Mouse (Mus musculus) mouse trophoblast stem cell (cell line): Measurements from ENCODE around the gene Thada.

Source experiments
- in situ Hi-C, 2 experiments: fragments of 300-500 bp; cut with MseI, MboI; formaldehyde crosslinking; loops; 2 replicates in 1 of 2; 3 replicates in 1 of 2; pipeline ENCODE4 v1.15.1; 2025

Gene Thada

DNA sequence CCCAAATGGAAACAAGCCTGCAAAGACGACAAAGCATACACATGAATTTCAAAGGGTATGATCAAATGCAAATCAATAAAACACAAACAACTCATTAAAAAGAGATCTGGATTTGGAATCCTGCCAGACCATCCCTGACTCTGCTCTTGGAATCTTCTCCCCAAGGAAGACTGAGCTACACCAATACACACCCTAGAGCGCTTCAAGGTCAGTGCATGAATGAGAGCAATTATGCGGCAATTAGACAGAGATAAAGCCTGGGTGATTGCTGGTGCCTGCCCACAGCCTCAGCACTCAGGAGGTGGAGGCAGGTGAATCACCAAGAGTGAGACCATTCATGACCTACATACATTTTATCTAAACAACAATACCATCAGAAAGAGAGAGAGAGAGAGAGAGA, 114.7 kb downstream of the Thada start:
- in situ Hi-C loops: no loop called here

DNA sequence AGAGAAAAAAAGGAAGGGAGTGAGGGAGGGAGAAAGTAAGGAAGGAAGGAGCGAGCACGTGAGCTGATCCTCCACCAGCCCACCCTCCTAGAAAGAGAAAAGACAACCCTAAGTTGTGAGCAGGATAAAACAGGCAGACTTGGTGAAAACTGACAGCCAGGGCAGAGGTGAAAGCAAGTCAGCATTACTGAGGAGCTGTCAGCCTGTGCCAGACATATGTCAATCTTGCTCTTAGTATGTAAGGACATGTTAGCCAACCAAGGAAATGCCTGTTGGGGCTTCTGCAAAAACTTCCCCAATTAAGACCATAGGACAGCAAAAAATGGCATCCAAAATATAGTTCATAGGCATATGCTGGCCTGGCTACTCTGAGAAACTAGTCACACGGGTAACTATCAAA, 117.1 kb downstream of the Thada start:
- in situ Hi-C loops: no loop called here

DNA sequence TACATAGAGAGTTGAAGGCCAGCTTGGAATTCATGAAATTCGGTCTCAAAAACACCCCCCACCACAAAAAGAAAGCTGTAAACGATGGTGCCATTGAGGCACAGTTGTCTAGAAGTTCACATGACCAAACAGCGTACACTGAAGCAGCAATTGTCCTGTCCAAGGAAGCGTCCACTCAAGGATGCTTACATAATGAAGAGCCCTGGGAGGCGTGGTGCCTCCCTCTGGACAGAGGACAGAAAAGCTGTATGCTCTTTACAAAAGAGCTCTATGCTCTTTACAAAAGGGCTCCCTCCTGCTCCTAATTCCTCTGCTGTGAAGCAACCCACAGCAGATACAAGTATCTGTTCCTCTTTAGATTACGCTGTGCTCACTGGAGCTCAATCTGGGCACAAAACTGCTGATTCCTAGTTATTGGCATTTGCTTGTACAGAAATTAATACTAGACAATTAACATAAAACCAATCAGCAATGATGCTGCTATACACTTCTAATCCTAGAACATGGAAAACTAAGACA, 123.6 kb downstream of the Thada start:
- in situ Hi-C loops: no loop called here

DNA sequence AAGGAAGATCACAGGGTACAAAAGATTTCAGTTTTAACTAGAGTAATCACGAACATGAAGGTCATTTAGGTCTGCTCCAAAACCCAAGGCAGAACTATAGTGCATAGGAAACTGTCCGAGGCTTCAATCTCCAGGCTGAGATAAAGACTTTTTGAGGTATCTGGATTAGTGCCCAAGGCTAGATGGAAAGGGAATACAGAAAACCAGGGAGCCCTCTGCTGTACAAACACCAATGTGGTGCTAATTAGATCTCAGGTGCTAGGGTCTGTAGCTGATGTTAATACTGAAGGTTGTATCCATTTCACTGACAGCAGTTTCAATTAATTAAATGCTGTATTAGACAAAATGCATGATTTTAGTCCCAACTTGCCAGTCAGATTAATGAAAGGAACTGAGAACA, 124.3 kb downstream of the Thada start:
- in situ Hi-C loops: no loop called here

DNA sequence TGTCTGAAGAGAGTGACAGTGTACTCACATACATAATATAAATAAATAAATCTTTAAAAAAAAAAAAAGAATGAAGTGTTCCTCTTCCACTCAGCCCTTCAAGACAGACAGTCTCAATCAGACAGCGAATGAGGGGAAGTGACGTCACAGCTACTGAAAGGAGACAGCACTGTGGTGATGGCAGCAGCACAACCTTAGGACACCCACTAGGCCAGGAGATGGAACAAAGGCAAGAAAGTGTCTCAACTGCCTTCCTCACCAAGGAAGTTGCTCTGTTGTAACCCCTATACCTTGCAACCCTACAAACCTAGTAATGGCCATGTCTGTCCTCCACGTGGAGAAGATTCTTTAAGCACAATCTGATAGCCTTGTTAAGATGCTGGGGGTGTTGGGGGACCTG, 125.4 kb downstream of the Thada start:
- in situ Hi-C loops: no loop called here

DNA sequence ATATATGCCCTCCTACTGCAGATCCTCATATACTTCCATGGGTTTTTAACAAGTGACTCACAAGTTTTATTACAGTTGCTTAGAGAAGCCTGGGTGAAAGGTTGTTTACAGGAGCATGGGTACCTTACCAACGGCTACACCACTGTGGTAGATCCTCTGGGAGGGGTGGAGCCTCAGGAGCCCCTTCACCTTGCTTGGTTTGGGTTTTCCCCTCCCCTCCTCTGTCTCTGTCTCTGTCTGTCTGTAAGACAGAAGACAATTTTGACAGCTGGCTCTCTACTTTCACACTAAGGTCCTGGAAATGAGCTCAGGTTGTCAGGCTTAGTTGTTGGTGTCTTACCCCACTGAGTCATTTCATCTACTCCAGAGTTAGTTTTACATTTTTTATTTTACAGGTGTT, 130.0 kb downstream of the Thada start:
- in situ Hi-C loops: no loop called here

DNA sequence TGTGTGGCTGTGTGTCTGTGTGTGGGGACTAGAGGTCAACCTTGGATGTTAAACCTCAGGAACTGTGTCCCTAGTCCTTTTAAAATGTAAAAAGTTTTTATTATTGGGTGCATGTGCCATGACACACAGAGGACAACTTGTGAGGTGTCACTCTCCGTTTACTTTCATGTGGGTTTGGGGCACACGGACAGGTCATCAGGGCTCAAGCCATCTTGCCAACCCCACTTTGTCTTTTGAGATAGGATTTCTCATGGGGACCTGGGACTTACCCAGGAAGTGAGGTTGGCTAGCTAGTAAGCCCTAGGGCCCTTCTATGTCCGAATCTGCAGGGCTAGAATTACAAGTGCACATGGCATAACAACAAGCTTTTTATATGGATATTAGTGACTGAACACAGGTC, 130.9 kb downstream of the Thada start:
- in situ Hi-C loops: no loop called here

DNA sequence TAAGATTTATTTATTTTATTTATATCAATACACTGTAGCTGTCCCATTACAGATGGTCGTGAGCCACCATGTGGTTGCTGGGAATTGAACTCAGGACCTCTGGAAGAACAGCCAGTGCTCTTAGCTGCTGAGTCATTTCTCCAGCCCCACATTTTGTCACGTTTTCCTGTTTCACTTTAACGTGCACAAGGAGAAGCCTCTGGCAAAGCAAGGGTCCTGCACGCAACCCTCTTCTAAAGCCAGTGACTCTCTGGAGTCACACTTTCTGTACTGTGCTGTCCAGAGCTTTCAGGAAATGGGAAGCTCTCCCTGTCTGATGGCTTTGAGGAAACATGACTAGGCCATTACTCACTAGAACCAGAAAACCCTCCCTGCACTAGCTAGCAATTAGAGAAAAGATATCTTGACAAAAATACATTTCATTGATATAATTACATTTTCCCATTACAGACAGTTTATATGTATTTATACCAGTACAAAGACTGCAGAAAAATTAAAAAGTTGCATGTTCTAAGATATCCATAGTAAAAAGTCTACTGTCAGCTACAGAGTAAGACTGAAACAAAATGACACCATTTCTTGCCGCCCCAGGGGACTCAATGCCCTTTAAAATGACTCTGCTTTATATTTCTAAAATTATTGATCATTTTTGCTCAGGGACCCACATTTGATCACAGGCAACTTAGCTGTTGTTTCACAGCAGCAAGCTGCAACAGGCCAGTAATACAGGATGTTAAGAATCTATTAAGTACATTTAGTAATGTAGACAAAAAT, 131.6 kb downstream of the Thada start:
- in situ Hi-C loops: no loop called here

DNA sequence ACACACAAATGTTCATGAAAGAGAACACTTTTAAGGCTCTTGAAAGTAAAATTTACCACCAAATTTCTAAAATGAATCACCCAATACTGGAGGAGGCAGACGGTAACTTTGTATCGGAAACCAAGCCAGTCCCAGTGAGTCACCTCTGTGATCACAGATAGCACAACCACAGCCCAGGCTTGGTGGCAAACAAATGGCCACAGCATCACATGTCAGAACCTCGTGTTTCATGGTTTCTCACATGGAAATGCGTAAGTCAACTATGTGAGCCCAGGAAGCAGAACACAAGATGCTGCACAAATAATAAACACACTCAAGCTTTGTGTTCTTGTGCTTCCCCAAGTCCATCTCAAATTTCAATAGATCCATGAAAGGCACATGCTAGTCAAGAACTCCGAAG, 133.1 kb downstream of the Thada start:
- in situ Hi-C loops: no loop called here

DNA sequence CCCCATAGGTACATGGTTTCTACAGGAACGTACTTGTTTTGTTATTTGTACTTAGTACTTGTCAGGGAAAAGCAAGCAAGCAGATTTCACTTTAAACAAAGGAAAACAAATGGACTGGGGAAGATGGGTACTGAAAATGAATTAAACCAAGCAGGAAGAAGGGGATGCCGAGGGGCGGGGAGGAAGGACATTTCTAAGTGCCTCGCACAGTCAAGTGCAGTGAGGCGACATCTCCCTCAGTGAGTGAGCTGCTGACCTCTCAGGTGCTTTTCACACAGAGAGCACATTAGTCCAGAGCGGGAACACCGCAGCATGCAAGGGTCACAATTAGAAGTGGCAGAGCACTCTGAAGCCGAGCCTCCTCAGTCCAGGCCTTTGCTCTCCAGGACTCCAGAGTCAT, 135.0 kb downstream of the Thada start:
- in situ Hi-C loops: no loop called here

DNA sequence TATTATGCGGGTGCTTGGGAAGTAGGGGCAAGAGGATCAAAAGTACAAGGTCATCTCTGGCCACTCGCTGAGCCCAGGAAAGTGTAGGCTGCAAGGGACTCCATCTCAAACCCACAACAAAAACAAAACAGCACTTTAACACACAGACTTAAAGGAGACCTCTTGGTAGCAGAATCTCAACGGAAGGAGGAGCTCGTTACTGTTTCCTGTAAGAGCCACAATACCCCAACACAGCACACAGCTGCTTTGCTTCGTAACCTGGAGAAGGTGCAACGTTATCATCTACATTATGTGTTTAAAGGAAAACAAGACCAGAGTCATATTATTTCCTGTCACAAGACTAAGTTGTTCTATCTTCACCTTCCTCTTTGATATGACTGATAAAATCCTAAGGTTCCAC, 135.5 kb downstream of the Thada start:
- in situ Hi-C loops: no loop called here

DNA sequence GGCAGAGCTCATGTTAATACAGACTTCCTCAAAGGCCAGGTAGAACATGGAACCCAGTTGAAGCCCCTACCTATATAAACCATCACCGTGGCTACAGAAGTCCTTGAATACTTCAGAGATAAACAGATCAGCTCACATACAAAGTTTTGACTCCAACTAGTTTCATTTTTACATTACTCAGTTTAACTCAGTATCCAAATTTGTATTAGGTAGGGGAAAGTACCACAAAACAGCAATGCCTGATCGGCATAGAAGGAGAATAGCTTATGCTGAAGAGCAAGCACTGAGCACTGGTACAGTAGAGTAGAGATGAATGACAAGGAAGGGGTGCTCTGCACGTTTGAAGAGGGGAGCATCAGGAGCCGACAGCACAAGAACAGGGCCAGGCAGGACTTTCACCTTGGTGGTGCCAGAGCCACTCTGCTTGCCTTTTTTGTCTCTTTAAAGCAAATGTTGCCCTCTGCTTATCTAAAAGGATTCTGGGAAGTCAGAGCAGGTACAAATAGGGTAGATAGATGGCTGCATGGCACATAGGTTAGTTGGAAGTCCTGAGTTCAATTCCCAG, 136.0 kb downstream of the Thada start:
- in situ Hi-C loops: no loop called here

DNA sequence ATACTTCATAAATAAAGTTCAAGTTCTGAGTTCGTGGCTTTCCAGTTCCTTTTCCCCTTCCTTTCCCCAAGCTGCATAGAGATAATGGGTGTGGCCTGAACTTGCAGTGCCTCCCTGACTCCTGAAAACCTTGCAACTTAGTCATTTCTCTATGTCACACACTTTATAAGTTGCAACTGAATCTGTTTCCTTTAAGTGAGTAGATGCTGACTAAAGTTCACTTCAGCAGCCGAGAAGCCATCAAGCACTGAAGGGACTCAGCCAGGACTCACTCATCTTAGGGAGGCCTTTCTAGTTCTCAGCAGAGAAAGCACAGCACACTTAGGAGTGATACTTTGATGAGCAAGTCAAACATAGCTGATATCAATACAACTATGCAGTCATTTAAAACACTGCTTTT, 137.5 kb downstream of the Thada start:
- in situ Hi-C loops: no loop called here

DNA sequence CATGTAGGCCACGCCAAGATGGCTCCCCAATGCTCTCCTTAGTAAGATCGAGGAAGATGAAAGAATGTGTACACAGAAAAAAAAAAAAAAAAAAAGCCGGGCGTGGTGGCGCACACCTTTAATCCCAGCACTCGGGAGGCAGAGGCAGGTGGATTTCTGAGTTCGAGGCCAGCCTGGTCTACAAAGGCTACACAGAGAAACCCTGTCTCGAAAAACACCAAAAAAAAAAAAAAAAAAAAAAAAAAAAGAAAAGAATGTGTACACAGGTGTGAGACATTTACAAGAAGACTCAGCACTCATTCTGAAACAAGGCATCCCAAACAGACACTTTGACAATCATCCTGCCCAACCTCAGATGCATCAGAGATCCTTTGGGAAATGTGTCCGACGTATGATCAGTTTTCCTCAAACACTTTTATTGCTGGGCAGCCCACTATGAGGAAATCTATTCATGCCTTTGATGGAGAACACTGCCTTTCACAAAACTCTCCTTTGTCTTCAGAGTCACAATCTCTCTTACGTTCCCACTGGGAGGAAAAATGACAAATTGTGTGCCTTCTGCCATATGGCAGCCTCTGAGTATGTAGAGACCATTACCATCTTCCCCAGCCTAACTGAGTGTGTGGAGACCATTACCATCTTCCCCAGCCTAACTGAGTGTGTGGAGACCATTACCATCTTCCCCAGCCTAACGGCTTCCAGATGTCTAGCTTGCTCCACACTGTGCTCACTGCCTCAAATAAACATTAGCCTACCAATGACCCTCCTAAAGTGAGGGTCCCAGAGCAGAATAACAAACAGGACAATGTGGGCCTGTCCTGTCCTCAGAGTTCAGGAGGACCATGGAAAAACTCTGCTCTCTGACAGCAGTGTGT, 138.7 kb downstream of the Thada start:
- in situ Hi-C loops: no loop called here

DNA sequence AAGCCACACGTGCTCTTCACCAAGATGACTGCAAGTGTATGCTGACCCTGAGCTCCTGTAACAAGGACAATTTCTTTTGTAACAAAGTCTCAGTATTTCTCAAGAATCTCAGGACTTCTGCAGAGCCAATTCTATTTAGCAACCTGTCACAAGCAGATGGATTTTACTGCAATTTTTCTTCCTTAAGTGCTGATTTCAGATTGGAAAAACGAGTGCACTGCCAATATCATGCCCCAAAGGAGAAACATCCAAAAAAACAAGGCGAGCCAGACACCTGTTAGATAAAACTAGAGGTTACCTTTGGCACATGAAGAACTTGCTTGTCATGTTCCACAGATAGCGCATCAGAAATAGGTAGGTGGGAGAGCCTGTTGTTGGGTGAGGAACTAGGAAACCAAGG, 143.8 kb downstream of the Thada start:
- in situ Hi-C loops: no loop called here

DNA sequence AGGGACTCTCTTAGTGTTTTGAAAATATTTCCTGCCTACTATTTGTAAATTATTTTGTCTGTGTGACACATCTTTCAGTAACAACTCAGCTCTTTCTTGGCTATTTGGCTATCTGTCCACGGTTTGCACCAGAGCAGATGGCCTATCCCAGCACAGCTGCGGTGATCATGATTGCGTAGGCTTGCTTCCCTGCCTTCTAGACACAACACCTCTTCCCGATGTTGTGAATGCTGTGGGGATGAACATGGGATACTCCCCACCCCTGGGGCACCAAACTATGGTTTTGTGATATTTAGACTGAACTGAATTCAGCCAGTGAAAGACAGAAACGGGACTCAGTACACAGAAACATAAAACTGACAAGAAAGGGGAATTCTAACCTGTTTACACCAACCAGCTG, 144.7 kb downstream of the Thada start:
- in situ Hi-C loops: no loop called here

DNA sequence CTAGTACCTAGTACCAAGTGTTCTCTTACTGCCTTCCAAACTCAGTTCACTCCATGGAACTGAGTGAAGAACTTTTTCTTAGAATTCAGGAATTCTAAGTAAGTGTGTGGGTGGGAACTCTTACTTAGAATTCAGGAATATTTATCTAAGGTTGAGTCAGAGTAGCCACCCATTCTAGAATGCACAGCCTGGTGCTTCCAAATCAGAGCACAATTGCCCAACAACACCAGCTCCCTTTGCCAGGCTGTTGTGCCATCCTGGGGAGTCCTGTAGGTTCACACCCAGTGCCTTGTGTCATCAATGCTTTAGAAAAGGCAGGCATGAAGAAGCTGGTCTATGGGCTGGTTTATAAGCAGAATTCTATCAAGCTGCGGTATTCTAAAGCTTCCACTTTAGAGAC, 145.4 kb downstream of the Thada start:
- in situ Hi-C loops: no loop called here

DNA sequence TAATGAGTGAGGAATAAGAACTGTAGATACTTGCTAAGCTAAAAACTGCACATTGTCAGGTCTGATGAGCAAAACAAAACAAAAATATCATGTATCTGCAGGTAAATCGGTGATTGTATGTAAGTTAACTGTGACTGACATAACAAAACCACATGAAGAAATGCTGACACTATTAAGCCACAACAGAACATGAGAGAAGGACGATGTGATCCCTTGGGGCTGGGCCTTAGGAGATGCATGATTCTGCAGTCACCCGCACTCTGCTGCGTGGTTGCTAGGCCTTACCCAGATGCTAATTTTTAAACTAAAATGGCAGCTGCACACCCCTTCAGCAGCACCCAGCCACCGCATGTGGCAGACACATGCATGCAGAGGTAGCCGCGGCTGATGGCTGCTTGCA, 151.7 kb downstream of the Thada start:
- in situ Hi-C loops: no loop called here

DNA sequence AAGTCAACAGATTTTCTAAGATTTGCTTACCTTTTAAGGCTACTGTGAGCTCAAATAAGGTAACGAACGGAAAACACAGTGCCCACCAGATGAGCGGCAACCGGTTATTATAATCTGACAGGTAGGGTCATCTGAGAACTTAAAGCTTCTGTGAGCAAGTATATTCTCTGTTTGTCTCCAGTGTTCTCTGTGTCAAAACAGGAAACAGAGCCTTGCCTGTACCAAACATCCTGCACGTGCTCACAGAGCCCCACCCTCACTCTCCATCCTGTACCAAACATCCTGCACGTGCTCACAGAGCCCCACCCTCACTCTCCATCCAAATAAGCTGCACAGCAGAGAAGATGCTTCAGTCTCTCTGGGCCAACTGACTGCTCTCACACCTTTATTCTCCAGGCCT, 152.5 kb downstream of the Thada start:
- in situ Hi-C loops: no loop called here

DNA sequence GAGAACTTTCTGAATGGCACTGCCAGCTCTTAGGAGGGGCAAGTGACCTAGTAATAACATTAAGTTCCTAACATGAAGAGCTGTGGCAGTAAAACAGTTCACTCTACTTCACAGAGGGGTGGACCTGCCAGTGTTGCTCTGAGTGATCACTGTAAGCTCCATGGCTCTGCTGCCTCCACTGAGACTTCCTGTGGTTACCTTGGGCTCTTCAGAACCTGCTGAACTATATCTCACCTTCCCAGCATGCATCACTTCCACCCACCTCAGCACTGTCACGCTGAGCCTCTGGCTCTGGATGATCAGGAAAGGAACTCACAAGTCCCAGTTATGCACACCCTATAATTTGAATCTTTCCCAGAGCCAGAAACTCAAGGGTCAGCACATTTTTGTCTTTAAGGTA, 159.9 kb downstream of the Thada start:
- in situ Hi-C loops: no loop called here

DNA sequence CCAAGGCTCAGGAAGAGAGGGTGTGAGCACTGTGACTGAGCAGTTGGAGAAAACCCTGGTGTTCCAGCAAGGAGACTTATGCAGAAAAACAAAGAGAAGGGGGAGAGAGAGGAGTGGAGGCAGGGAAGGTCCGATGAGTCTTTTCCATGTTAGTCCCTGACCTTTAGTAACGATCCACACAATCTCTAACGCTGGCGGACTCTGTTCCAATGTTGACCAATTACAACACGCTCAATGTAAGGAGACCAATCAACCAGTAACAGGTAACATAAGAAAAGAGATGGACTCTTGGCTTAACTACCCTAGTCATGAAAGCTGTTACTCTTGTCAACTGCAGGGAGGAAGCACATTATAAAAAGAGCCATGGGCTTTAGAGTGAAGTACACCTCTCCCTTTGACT, 160.9 kb downstream of the Thada start:
- in situ Hi-C loops: no loop called here

DNA sequence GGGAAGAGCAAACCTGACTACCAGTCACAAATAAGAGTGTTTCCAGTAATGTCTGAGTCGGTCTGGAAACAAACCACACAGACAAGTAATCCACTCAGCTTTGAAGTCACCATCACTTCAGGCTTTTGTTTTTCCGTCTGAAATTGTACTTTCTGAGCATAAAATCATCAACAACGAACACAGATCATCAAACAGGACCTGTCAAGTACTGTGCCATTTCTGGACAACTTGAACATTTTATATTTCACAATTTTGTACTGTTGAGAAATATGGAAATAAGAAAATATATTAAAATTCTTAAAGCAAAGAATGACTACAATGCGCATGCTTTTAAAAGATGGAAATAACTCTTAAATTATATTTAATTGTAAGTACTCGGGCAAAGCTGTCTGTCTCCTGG, 161.9 kb downstream of the Thada start:
- in situ Hi-C loops: no loop called here

DNA sequence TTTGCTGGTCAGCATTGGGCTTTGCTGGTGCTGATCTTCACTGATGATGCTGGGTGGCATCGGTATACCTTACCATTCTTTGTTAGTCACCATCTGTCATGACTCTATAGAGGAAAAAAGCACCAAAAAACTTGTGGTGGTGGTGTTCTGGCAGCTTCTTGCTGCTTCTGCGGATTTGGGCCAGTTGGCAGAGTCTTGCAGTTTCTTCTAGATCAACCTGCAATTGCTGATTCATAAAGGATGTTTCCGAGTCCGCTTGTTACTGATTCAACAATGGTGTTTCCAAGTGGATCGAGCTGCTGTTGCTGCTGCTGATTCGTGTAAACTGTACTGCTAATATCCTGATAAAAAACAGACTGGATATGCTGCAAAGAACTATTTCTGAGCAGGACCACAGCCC, 168.0 kb downstream of the Thada start:
- in situ Hi-C loops: no loop called here
